Mouse (Mus musculus): ENCODE measurements at regions not wholly inside any gene's neighbourhood (a gene's known extent, or its start where the extent isn't known, plus 50 kb on each side); places are given as distances from the start of the nearest gene placed in this dataset.

DNA sequence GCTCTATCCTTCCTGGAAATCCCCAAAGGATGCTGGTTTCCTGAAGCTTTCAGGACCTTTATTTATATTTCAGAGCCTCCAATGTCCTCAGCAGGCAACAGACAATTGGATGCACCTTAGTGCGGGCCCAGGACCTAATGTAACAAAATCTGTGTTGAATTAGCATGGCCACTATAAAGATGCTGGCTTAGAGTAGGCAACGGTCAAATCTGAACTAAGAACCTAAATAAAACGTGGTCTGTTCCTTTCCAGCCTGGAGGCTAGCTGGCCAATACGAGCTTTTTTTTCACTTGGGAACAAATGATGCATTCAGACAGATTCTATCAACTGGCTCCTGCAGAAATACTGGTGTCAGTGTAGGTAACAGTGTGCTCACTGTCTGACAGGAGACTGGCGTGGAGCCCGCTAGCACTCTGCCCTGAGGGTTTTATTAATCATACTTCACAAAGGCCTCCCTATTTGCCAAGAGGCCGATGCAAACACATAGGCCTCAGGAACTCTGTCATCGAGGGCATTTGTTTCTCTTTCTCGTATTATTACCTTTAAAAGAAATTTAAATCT is 68.5 kb upstream of the Prpf4b start:
- TF ChIP-seq CTCF (conservative IDR thresholded peaks at IDR 0.05; ENCODE audit: low read length), result no peak
- no peak for TF ChIP-seq POU5F1 (IDR thresholded peaks at IDR 0.05; ENCODE audit: borderline replicate concordance, low read length)
- no peak for TF ChIP-seq NANOG (IDR thresholded peaks at IDR 0.05; ENCODE audit: borderline replicate concordance, low read length)
